Mouse (Mus musculus): Measurements from ENCODE around the gene Olfr744.
"Not testable (repeated sequence)": the region's sequence is repeated elsewhere in the genome, so short reads cannot be mapped to it uniquely, and the experiment has no call there.

The Olfr744 gene

DNA sequence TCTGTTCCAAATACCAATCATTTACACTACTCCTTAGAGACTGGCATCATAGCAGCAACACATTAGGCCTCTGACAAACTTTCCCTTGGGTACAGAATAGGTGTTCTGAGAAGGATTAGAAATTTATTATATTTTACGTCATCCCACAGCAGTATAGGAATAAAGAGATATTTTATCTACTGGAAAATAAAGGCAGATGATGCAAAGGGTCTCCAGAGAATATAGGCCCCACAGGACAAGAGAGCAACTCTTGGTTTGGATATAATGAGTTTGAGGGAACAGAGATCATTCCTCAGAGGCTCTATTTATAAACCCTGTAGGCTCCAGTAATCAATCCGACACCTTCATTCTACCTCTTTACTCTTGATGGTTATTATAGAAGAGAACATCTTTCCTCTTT is at the start of gene Olfr744:
Gene Olfr744 (plus strand): TSS at position 301 of the 400 bp plus-strand sequence.
- no peak for DNase-seq

- DNase-seq: not testable (repeated sequence)
These were observed 41.6 kb upstream of the Olfr744 start for GRCm38 (mm10) chr14:50573056-50573455.

- no peak for DNase-seq
These were observed 24.4 kb downstream of the Olfr744 start, which contains the start of gene Olfr745 for GRCm38 (mm10) chr14:50639088-50639487. Olfr745 (plus strand) TSS chr14:50639388.

DNA sequence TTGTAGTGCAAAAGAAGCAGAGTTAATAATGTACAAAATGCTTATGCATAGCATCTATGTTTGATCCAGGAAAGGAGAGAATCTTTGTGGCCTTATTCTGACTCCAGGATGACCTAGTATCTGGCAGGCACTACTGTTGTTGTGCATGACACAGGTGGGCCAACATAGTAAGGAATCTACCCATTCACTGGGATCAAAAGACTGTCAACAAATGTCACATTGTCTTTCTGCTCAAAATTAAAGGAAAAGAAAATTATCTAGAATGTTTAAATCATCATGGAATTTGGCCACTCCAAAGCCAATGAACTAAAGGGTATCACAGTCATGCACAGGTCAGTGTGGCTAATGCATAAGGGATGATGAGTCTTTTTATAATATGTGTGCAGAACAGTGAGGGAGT is 32.1 kb downstream of the Olfr744 start, which contains the start of gene Olfr746:
Gene Olfr746 (plus strand): TSS at position 301 of the 400 bp plus-strand sequence.
- DNase-seq: no peak
